Mouse (Mus musculus): ENCODE measurements around the gene Gm20388. TPM values are rescaled to one million over a fixed set of nuclear protein-coding genes. Genes with fewer than 3 reads are reported as not detected.

Gene Gm20388
- polyA plus RNA-seq, 1 experiment from 2014 or later = 3.6 TPM

- H3K27ac ChIP-seq (replicated peaks) = peak overlapping the region; percentile 15; the same call in 1 of the 2 replicates
- peaks cover 67% of the 10 kb centered on the region for H3K4me1 ChIP-seq
- no peaks in the 10 kb centered on the region for H3K36me3 ChIP-seq (replicated peaks)
- no peaks in the 10 kb centered on the region for H3K9me3 ChIP-seq
- H3K27me3 ChIP-seq (replicated peaks; ENCODE audit: low read depth, poor library complexity, severe bottlenecking) = peaks cover 10% of the 10 kb centered on the region
- H3K4me3 ChIP-seq = no peak overlapping the region
- WGBS = 88% methylated on average over 3 of the region's 3 CpGs
- no peak for DNase-seq (ENCODE audit: low spot score)
Observed at GRCm38 (mm10) chr8:120213229-120213628, 302.6 kb downstream of the Gm20388 start.

DNA sequence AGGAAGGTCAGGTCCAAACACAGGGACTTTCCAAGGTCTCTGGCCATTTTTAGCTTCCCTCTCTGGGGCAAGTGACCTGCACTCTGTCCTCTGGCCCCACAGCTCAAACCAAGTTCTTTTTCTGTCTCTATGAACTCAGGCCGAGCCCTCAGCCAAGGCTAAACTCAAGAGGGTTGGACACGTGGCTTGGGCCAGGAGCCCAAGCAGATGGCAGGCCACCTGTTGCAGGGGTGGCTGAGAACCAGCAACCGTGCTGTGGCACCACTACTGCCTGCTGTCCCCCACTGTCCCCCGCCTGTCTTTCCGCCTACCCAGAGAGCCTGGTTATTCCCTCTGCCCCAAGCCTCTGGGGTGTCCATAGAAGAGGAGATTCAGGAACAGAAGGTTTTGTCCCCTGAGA is 303.3 kb downstream of the Gm20388 start:
- no peak for DNase-seq (ENCODE audit: low spot score)
- Histone ChIP-seq H3K36me3 (replicated peaks) (no peaks in the 10 kb centered on the region), H3K27ac (replicated peaks) (no peak overlapping the region), H3K9me3 (no peaks in the 10 kb centered on the region), H3K27me3 (replicated peaks; ENCODE audit: low read depth, poor library complexity, severe bottlenecking) (peaks cover 10% of the 10 kb centered on the region), H3K4me3 (no peak overlapping the region), H3K4me1 (peaks cover 70% of the 10 kb centered on the region)
- 74% methylated on average over 5 of the region's 5 CpGs for WGBS

GRCm38 (mm10) chr8:120215416-120216141 is 304.9 kb downstream of the Gm20388 start:
- Histone ChIP-seq H3K4me1 (peaks cover 77% of the 10 kb centered on the region), H3K9me3 (no peaks in the 10 kb centered on the region), H3K36me3 (replicated peaks) (no peaks in the 10 kb centered on the region), H3K4me3 (no peak overlapping the region), H3K27me3 (replicated peaks; ENCODE audit: low read depth, poor library complexity, severe bottlenecking) (peaks cover 10% of the 10 kb centered on the region), H3K27ac (replicated peaks) (peak overlapping the region; percentile 63)
- 49% methylated on average over 7 of the region's 7 CpGs for WGBS
- DNase-seq (ENCODE audit: low spot score) = no peak

GRCm38 (mm10) chr8:120216855-120217830 is 306.5 kb downstream of the Gm20388 start:
- peaks cover 75% of the 10 kb centered on the region for H3K4me1 ChIP-seq
- H3K27ac ChIP-seq (replicated peaks) = peak overlapping the region; percentile 79
- H3K36me3 ChIP-seq (replicated peaks) = no peaks in the 10 kb centered on the region
- no peaks in the 10 kb centered on the region for H3K9me3 ChIP-seq
- H3K4me3 ChIP-seq = peak overlapping the region; percentile 29; the same call in 1 of the 2 replicates
- H3K27me3 ChIP-seq (replicated peaks; ENCODE audit: low read depth, poor library complexity, severe bottlenecking) = peaks cover 20% of the 10 kb centered on the region
- WGBS = 16% methylated on average over 13 of the region's 13 CpGs
- peak; percentile 88 for DNase-seq (ENCODE audit: low spot score)

DNA sequence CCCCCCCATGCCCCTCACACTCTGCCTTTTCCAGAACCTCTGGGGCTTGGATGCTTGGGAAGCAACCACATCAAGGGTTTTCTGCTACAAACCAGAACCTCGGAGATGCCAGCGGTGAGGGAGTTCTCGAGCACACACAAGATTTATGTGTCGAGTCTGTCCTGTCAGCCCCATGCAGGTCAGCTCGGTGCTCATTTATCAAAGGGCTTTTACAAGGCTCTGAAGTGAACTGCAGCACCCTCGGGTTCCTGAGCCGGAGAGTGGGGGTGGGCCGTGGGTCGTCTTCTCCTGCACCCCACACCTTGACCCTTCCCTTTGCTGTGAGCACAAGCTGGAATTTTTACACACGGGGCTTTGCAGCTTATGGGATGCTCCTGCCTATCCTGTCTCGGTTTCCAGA is 311.9 kb downstream of the Gm20388 start:
- Histone ChIP-seq H3K4me3 (no peak overlapping the region), H3K27me3 (replicated peaks; ENCODE audit: low read depth, poor library complexity, severe bottlenecking) (peaks cover 28% of the 10 kb centered on the region), H3K36me3 (replicated peaks) (no peaks in the 10 kb centered on the region), H3K9me3 (no peaks in the 10 kb centered on the region), H3K27ac (replicated peaks) (no peak overlapping the region; the same call in 1 of the 2 replicates), H3K4me1 (peaks cover 88% of the 10 kb centered on the region)
- 76% methylated on average over 11 of the region's 11 CpGs for WGBS
- DNase-seq (ENCODE audit: low spot score) = no peak

GRCm38 (mm10) chr8:120224521-120225420 is 314.1 kb downstream of the Gm20388 start:
- H3K4me1 ChIP-seq = peaks cover 87% of the 10 kb centered on the region
- no peaks in the 10 kb centered on the region for H3K36me3 ChIP-seq (replicated peaks)
- WGBS = 49% methylated on average over 11 of the region's 11 CpGs
- no peak overlapping the region; the same call in 1 of the 2 replicates for H3K4me3 ChIP-seq
- peak overlapping the region; percentile 74 for H3K27ac ChIP-seq (replicated peaks)
- no peak for DNase-seq (ENCODE audit: low spot score)
- H3K27me3 ChIP-seq (replicated peaks; ENCODE audit: low read depth, poor library complexity, severe bottlenecking) = peaks cover 43% of the 10 kb centered on the region
- H3K9me3 ChIP-seq = no peaks in the 10 kb centered on the region

DNA sequence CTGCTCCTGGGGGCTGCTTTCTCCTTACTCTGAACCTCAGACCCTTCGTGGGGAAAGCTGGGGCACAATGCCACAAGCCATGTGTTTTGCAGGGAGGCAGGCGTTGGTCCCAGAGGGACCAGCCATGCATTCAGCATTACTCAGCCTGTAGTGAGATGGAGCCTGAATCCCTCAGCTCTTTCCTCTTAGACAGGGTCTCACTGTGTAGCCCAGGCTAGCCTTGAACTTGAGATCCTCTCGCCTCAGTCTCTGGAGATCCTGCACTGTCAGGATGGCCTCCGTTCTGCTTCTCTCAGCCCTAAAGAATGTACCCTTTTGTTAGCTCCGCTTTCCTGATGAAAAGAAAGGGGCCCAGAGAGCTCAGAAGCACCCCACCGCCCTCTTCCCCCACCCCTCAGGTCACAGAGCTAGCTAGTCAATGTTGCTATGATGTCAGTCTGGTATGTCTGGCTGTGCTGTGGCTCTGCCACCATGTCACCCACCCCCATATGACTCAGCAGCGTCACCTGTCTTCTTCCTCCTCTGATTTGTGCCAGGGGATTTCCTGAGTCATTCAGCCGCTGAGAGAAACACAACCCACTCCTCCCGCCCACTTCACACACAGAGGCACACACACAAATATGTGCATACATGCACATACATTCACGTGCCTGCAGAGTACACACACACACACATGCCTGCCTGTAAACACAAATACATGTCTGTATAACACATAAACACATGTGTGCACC is 314.9 kb downstream of the Gm20388 start:
- H3K27me3 ChIP-seq (replicated peaks; ENCODE audit: low read depth, poor library complexity, severe bottlenecking) = peaks cover 51% of the 10 kb centered on the region
- H3K9me3 ChIP-seq = no peaks in the 10 kb centered on the region
- DNase-seq (ENCODE audit: low spot score) = peak; percentile 33
- no peak overlapping the region for H3K4me3 ChIP-seq
- peaks cover 87% of the 10 kb centered on the region for H3K4me1 ChIP-seq
- H3K36me3 ChIP-seq (replicated peaks) = no peaks in the 10 kb centered on the region
- 45% methylated on average over 10 of the region's 10 CpGs for WGBS
- H3K27ac ChIP-seq (replicated peaks) = peak overlapping the region; percentile 74

GRCm38 (mm10) chr8:120226700-120227577 is 316.3 kb downstream of the Gm20388 start:
- H3K27me3 ChIP-seq (replicated peaks; ENCODE audit: low read depth, poor library complexity, severe bottlenecking) = peaks cover 55% of the 10 kb centered on the region
- no peaks in the 10 kb centered on the region for H3K36me3 ChIP-seq (replicated peaks)
- H3K27ac ChIP-seq (replicated peaks) = peak overlapping the region; percentile 86
- H3K4me1 ChIP-seq = peaks cover 91% of the 10 kb centered on the region
- DNase-seq (ENCODE audit: low spot score) = no peak
- H3K9me3 ChIP-seq = no peaks in the 10 kb centered on the region
- peak overlapping the region; percentile 80 for H3K4me3 ChIP-seq
- WGBS = 47% methylated on average over 5 of the region's 5 CpGs

DNA sequence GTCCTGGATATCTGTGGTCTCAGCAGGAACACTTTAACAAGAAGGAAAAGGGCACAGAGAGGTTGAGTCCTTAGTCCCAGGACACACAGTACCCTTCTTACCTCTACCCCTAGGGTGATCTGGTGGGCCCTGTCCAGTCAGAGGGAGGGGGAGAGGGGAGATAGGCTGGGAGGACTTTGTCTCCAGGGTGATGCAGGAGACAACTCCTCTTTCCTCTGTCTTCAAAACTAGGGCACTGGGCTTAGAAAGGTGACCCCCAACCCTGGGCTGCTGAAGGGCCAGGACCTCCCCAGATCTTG is 316.9 kb downstream of the Gm20388 start:
- Histone ChIP-seq H3K27ac (replicated peaks) (peak overlapping the region; percentile 86), H3K36me3 (replicated peaks) (no peaks in the 10 kb centered on the region), H3K4me3 (peak overlapping the region; percentile 80), H3K27me3 (replicated peaks; ENCODE audit: low read depth, poor library complexity, severe bottlenecking) (peaks cover 55% of the 10 kb centered on the region), H3K9me3 (no peaks in the 10 kb centered on the region), H3K4me1 (peaks cover 91% of the 10 kb centered on the region)
- no peak for DNase-seq (ENCODE audit: low spot score)

DNA sequence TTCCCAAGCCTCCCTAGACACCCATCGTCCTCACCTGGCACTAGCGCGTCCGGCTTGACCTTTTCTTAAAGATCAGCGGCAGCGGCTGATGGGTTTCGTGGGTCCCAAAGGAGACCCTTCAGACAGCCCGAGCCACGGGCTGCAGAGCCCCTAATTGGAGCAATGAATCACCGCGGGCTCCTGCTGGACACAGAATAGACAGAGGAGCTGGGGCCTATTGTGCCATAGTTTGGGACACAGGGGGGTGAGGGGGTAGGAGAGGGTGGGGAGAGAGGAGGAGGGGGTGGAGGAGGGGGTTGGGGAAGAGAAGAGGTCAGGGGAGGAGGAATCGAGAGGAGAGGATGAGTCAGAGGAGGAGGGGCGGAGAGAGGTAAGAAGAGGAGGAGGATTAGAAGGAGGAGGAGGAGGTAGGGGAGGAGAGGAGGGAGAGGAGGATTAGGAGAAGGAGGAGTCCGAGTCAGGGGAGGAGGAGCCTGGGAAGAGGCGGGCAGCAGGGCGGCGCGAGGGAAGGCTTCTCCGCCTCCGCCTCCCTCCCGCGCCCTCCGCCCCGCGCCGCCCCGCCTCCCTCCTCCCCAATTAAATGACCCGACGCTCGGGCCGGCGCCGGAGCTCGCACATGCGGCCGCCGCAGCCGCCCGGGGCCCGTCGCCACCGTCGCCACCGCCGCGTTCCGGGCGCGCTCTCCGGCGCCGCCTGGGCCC is 317.4 kb downstream of the Gm20388 start, which contains the start of gene Gse1:
Gene Gse1 (plus strand): TSS at position 566 of the 701 bp plus-strand sequence.
- WGBS = 8% methylated on average over 52 of the region's 52 CpGs
- Histone ChIP-seq H3K36me3 (replicated peaks) (no peaks in the 10 kb centered on the region), H3K27me3 (replicated peaks; ENCODE audit: low read depth, poor library complexity, severe bottlenecking) (peaks cover 59% of the 10 kb centered on the region), H3K4me1 (peaks cover 91% of the 10 kb centered on the region), H3K27ac (replicated peaks) (peak within 1 kb of the TSS; percentile 86), H3K4me3 (peak within 1 kb of the TSS; percentile 80), H3K9me3 (no peaks in the 10 kb centered on the region)
- peak; percentile 92 for DNase-seq (ENCODE audit: low spot score)

Measured in embryonic facial prominence, embryonic 10.5 days (tissue).